Mouse (Mus musculus) embryonic facial prominence, embryonic 10.5 days (tissue): ENCODE measurements at regions not wholly inside any gene's neighbourhood (a gene's known extent, or its start where the extent isn't known, plus 50 kb on each side); places are given as distances from the start of the nearest gene placed in this dataset.
A peak's percentile ranks its signal among the peaks of the same experiment; 100 is the strongest.

Experiments
- DNase-seq: peaks from one replicate; pipeline ENCODE4 v3.0.0-alpha.2; 2017; ENCODE audit warnings: low spot score
- H3K27ac ChIP-seq: fragments of 300-500 bp; sonication (generic); replicated peaks from 2 replicates; pipeline ENCODE4 v1.5.1; 2016; ENCODE audit warnings: mild to moderate bottlenecking
- H3K27me3 ChIP-seq: fragments of 300-500 bp; sonication (generic); replicated peaks from 2 replicates; pipeline ENCODE4 v1.6.1; 2016; ENCODE audit warnings: low read depth, mild to moderate bottlenecking; ENCODE audit not compliant: poor library complexity, severe bottlenecking
- H3K36me3 ChIP-seq: fragments of 300-500 bp; sonication (generic); replicated peaks from 2 replicates; pipeline ENCODE4 v1.6.1; 2016; ENCODE audit warnings: mild to moderate bottlenecking, moderate library complexity
- H3K4me1 ChIP-seq: fragments of 300-500 bp; sonication (generic); 2 replicates; pipeline ENCODE4 v1.6.1; 2016
- H3K4me3 ChIP-seq: fragments of 300-500 bp; sonication (generic); 2 replicates; pipeline ENCODE4 v1.5.1; 2016; ENCODE audit warnings: mild to moderate bottlenecking, moderate library complexity
- H3K9me3 ChIP-seq: fragments of 300-500 bp; sonication (generic); 2 replicates; pipeline ENCODE4 v1.6.1; 2016; ENCODE audit warnings: mild to moderate bottlenecking
- WGBS: fragments of 180-500 bp; shearing (Covaris S2); methylation state at CpG from one replicate; pipeline ENCODE4 v1.1.7; 2016; 5-methylcytosine and 5-hydroxymethylcytosine counted together

DNA sequence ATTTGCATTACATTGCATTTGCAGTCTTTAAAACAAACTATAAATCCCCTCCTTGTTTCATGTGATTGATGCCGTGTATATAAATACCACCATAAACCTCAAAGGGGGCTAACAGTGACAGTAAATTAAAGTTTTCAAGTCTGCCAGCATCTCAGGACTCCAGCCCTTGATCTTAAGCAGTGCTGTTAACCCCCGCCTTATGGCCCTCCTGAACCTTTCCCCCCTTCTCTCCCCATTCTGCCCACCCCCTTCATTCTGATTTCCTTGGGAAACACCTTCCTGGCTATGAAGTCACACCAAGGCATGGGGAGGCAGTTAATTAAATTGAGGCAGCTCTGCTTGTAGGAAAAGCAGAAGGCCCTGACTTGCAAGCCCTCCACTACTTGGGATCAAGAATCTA is 302.5 kb upstream of the Nr2f2 start:
- H3K36me3 ChIP-seq, result no peaks in the 10 kb centered on the region
- H3K27me3 ChIP-seq, result 0 out of 2 replicates have a peak, but pooled peaks cover 3% of the 10 kb centered on the region
- H3K4me3 ChIP-seq, result no peak overlapping the region
- 80% methylated on average over 2 of the region's 2 CpGs for WGBS
- H3K9me3 ChIP-seq, result no peaks in the 10 kb centered on the region
- 0 out of 2 replicates have a peak overlapping the region, but pooled peaks have one; percentile 14 for H3K27ac ChIP-seq
- no peak for DNase-seq
- H3K4me1 ChIP-seq, result peaks cover 5% of the 10 kb centered on the region

GRCm38 (mm10) chr7:70660162-70660561 is 293.6 kb upstream of the Nr2f2 start:
- Histone ChIP-seq H3K9me3 (peaks cover 8% of the 10 kb centered on the region), H3K27ac (no peak overlapping the region), H3K4me1 (peaks cover 3% of the 10 kb centered on the region; the same call in 1 of the 2 replicates), H3K36me3 (no peaks in the 10 kb centered on the region), H3K27me3 (no peaks in the 10 kb centered on the region), H3K4me3 (no peak overlapping the region)
- DNase-seq, result no peak
- 46% methylated on average over 5 of the region's 5 CpGs for WGBS

GRCm38 (mm10) chr7:70649760-70650377 is 283.3 kb upstream of the Nr2f2 start:
- 56% methylated on average over 8 of the region's 8 CpGs for WGBS
- peak; percentile 48 for DNase-seq
- Histone ChIP-seq H3K9me3 (no peaks in the 10 kb centered on the region), H3K36me3 (no peaks in the 10 kb centered on the region), H3K27ac (no peak overlapping the region), H3K4me1 (peaks cover 7% of the 10 kb centered on the region), H3K27me3 (no peaks in the 10 kb centered on the region), H3K4me3 (no peak overlapping the region)

DNA sequence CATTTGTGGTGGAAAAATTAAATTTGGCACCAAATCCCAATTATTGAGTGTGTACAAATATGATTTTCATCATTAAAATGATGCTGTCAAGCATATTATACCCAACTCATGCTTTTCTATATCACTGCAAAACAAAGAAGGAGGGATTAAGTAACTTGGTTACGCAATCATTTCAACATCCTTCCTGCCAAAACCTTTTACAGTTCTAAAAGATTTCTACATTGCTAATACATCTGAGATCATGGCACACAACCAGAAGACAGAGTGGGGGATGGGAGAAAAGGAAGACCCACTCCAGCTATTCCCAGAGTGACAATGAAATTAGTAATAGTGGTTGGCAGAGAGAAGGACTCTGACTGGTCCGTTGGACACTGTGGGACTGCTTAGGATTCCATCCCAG is 280.3 kb upstream of the Nr2f2 start:
- Histone ChIP-seq H3K9me3 (no peaks in the 10 kb centered on the region), H3K4me1 (peaks cover 26% of the 10 kb centered on the region), H3K36me3 (no peaks in the 10 kb centered on the region), H3K4me3 (no peak overlapping the region), H3K27ac (no peak overlapping the region), H3K27me3 (no peaks in the 10 kb centered on the region)
- no peak for DNase-seq
- WGBS, result 83% methylated on average over 2 of the region's 2 CpGs

DNA sequence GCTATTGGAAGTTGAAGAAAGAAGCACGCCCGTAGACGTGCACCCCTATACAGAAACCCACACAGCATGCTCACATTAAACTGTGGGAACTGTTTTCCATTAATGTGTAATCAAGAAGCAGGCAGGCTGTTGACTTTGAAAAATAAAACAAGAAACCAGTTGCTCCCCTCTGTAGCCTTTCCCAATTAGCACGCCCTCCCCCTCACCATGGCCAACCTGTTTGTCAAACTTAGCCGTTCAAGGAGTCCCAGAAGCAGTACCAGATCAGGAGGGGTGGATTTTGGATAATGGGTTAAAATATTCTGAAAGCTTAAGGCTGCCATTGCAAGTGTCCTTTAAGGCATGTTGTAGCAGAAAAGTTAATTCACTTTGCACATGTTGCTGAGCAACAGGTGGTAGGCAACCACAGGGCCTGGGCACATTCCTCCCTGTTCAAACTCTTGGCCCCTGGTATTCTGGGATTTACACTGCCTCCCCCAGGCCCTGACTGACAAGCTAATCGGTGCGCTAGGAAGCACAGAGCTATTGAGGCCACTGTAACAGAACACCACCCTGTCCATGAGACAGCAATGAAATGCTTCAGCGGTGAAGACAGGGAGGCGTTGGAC is 277.3 kb upstream of the Nr2f2 start:
- H3K36me3 ChIP-seq, result no peaks in the 10 kb centered on the region
- H3K27me3 ChIP-seq, result no peaks in the 10 kb centered on the region
- H3K27ac ChIP-seq, result peak overlapping the region; percentile 16; the same call in 1 of the 2 replicates
- H3K4me1 ChIP-seq, result peaks cover 39% of the 10 kb centered on the region
- WGBS, result 29% methylated on average over 9 of the region's 9 CpGs
- no peaks in the 10 kb centered on the region for H3K9me3 ChIP-seq
- no peak overlapping the region for H3K4me3 ChIP-seq
- DNase-seq, result peak; percentile 80

- Histone ChIP-seq H3K4me1 (peaks cover 42% of the 10 kb centered on the region), H3K27me3 (no peaks in the 10 kb centered on the region), H3K27ac (no peak overlapping the region), H3K4me3 (no peak overlapping the region), H3K9me3 (no peaks in the 10 kb centered on the region), H3K36me3 (no peaks in the 10 kb centered on the region)
- no peak for DNase-seq
- 92% methylated on average over 1 of the region's 1 CpGs for WGBS
Observed at GRCm38 (mm10) chr7:70643055-70643454, 276.5 kb upstream of the Nr2f2 start.

DNA sequence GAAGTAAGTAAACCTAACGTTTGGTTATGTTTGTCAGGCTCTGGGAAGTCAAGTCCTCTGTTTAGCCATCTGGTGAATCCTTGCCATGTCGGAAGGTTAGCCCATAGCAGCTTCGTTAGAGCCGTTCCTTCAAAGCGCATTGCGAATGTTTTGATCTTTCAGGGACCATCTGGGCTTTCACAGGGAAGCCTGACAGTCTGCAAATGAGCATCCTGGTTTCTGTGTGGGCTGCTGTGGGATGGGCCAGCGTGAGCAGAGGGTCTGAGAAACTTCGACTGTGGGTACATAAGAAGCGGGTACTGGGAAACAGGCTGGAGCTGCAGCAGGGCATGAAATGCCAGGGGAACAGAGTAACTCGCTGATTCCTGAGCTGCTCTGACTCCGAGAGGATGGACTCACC is 274.7 kb upstream of the Nr2f2 start:
- Histone ChIP-seq H3K9me3 (no peaks in the 10 kb centered on the region), H3K27ac (peak overlapping the region; percentile 40; the same call in 1 of the 2 replicates), H3K4me3 (no peak overlapping the region), H3K27me3 (no peaks in the 10 kb centered on the region), H3K4me1 (peaks cover 42% of the 10 kb centered on the region), H3K36me3 (no peaks in the 10 kb centered on the region)
- DNase-seq, result no peak
- WGBS, result 52% methylated on average over 11 of the region's 11 CpGs

GRCm38 (mm10) chr7:70640574-70640973 is 274.0 kb upstream of the Nr2f2 start:
- Histone ChIP-seq H3K4me1 (peaks cover 42% of the 10 kb centered on the region), H3K9me3 (no peaks in the 10 kb centered on the region), H3K36me3 (no peaks in the 10 kb centered on the region), H3K4me3 (no peak overlapping the region), H3K27me3 (no peaks in the 10 kb centered on the region), H3K27ac (no peak overlapping the region)
- 87% methylated on average over 11 of the region's 11 CpGs for whole genome bisulfite sequencing
- DNase-seq, result no peak

- H3K27me3 ChIP-seq, result no peaks in the 10 kb centered on the region; the same call in 1 of the 2 replicates
Observed at GRCm38 (mm10) chr7:70638161-70638560, 271.6 kb upstream of the Nr2f2 start.

GRCm38 (mm10) chr7:70634016-70634415 is 267.5 kb upstream of the Nr2f2 start:
- Histone ChIP-seq H3K4me3 (no peak overlapping the region), H3K36me3 (no peaks in the 10 kb centered on the region), H3K4me1 (peaks cover 28% of the 10 kb centered on the region), H3K27me3 (no peaks in the 10 kb centered on the region; the same call in 1 of the 2 replicates), H3K9me3 (no peaks in the 10 kb centered on the region), H3K27ac (peak overlapping the region; percentile 63; the same call in 1 of the 2 replicates)
- DNase-seq, result peak; percentile 53
- WGBS, result 36% methylated on average over 11 of the region's 11 CpGs

More at GRCm38 (mm10) chr7:70638161-70638560, 271.6 kb upstream of the Nr2f2 start:
- no peak for DNase-seq
- no peaks in the 10 kb centered on the region for H3K9me3 ChIP-seq
- H3K36me3 ChIP-seq, result no peaks in the 10 kb centered on the region
- no peak overlapping the region for H3K4me3 ChIP-seq
- WGBS, result 79% methylated on average over 2 of the region's 2 CpGs
- H3K4me1 ChIP-seq, result peaks cover 41% of the 10 kb centered on the region
- no peak overlapping the region for H3K27ac ChIP-seq

- DNase-seq, result no peak
- 42% methylated on average over 11 of the region's 11 CpGs for WGBS
- H3K27ac ChIP-seq, result peak overlapping the region; percentile 63; the same call in 1 of the 2 replicates
Observed at GRCm38 (mm10) chr7:70633577-70633976, 267.0 kb upstream of the Nr2f2 start.

DNA sequence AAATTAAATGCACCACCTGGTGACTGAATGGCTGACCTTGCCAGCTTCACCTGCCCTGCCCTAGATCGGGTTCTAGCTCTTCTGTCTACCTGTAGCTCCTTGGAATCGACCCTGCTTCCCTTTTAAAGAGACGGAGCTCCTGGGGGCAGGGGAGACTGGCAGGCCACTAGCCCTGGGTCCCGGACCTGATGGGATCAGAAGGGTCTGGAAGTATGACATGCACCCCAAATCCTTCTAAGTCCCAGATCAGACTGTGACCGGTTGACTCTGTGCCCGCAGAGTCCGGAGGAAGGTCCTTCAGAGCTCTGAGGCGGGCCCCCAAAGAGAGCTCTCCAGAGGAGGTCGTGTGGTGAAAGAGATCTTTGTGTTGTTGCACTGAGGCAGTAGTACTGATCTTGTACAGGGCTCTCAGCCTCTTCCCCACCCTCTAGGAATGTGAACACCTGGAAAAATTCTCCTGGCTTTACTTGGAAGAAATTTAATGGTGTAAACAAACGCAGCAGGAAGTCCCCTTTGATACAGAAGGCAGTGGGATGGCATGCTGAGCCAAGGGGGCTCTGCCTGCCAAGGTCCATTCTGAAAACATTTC is 259.2 kb upstream of the Nr2f2 start:
- peak; percentile 24 for DNase-seq
- Histone ChIP-seq H3K27ac (peak overlapping the region; percentile 78), H3K4me1 (peaks cover 28% of the 10 kb centered on the region), H3K4me3 (peak overlapping the region; percentile 48), H3K27me3 (peaks cover 17% of the 10 kb centered on the region), H3K36me3 (no peaks in the 10 kb centered on the region), H3K9me3 (no peaks in the 10 kb centered on the region)
- 4% methylated on average over 10 of the region's 10 CpGs for WGBS

More at GRCm38 (mm10) chr7:70633577-70633976, 267.0 kb upstream of the Nr2f2 start:
- Histone ChIP-seq H3K36me3 (no peaks in the 10 kb centered on the region), H3K27me3 (no peaks in the 10 kb centered on the region; the same call in 1 of the 2 replicates), H3K9me3 (no peaks in the 10 kb centered on the region), H3K4me1 (peaks cover 25% of the 10 kb centered on the region), H3K4me3 (no peak overlapping the region)
